Mouse (Mus musculus): Measurements from ENCODE around the gene Tmem131. TPM values are rescaled to one million over a fixed set of nuclear protein-coding genes. Genes with fewer than 3 reads are reported as not detected.

The Tmem131 gene
- polyA plus RNA-seq, 1 experiment, result 12.1 TPM

GRCm38 (mm10) chr1:36806181-36806905, 137.1 kb downstream of the Tmem131 start:
- Histone ChIP-seq H3K36me3 (replicated peaks; ENCODE audit: low read length) (peaks cover 93% of the 10 kb centered on the region), H3K4me1 (peaks cover 19% of the 10 kb centered on the region), H3K27me3 (replicated peaks) (no peaks in the 10 kb centered on the region), H3K9me3 (no peaks in the 10 kb centered on the region), H3K4me3 (replicated peaks) (no peak overlapping the region)
- TF ChIP-seq GATA1 (IDR thresholded peaks at IDR 0.05; ENCODE audit: borderline replicate concordance, low read length), result no peak
- TF ChIP-seq FLI1 (IDR thresholded peaks at IDR 0.05; ENCODE audit: low read length), result no peak

- Histone ChIP-seq H3K4me3 (replicated peaks) (no peak overlapping the region), H3K4me1 (peaks cover 22% of the 10 kb centered on the region), H3K9me3 (no peaks in the 10 kb centered on the region), H3K36me3 (replicated peaks; ENCODE audit: low read length) (peaks cover 92% of the 10 kb centered on the region), H3K27me3 (replicated peaks) (no peaks in the 10 kb centered on the region)
- TF ChIP-seq FLI1 (IDR thresholded peaks at IDR 0.05; ENCODE audit: low read length) (no peak), GATA1 (IDR thresholded peaks at IDR 0.05; ENCODE audit: borderline replicate concordance, low read length) (no peak)
Observed at GRCm38 (mm10) chr1:36804833-36805232, 138.6 kb downstream of the Tmem131 start.

- H3K4me1 ChIP-seq, result peaks cover 22% of the 10 kb centered on the region
- TF ChIP-seq GATA1 (IDR thresholded peaks at IDR 0.05; ENCODE audit: borderline replicate concordance, low read length), result no peak
- TF ChIP-seq FLI1 (IDR thresholded peaks at IDR 0.05; ENCODE audit: low read length), result no peak
- peaks cover 92% of the 10 kb centered on the region for H3K36me3 ChIP-seq (replicated peaks; ENCODE audit: low read length)
- H3K27me3 ChIP-seq (replicated peaks), result no peaks in the 10 kb centered on the region
- H3K4me3 ChIP-seq (replicated peaks), result no peak overlapping the region
- H3K9me3 ChIP-seq, result no peaks in the 10 kb centered on the region
Observed at GRCm38 (mm10) chr1:36804259-36804658, 139.2 kb downstream of the Tmem131 start.

DNA sequence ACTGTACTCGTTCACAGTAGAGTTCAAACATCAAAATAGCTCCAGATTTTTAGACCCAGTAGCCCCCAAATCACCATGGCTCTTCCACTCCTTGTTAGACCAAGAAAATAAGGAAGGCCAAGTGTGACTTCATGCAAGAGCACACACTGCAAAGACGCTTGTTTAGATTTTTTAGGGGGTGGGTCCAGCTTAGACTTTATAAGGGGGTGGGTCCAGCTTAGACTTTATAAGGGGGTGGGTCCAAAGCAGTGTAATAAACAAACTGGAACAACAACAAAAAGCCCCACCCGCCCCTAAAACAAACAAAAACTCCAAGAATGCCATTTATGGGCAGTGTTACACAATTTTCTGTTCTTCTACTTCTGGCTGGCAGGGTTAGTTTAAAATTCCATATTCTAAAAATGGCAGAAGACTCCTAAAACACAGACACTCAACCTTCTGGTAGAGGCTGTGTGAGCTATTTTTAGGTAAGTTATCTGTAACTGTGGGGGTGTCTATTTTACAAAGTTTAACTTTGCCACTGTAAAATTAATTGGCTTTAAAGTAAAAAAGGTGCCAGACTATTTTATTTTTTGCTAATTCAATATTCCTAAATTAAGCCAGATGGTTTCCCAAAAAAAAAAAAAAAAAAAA, 143.0 kb downstream of the Tmem131 start:
- H3K9me3 ChIP-seq, result no peaks in the 10 kb centered on the region
- H3K36me3 ChIP-seq (replicated peaks; ENCODE audit: low read length), result peaks cover 92% of the 10 kb centered on the region
- H3K4me1 ChIP-seq, result peaks cover 3% of the 10 kb centered on the region; the same call in 1 of the 2 replicates
- H3K4me3 ChIP-seq (replicated peaks), result no peak overlapping the region
- no peaks in the 10 kb centered on the region for H3K27me3 ChIP-seq (replicated peaks)
- TF ChIP-seq GATA1 (IDR thresholded peaks at IDR 0.05; ENCODE audit: borderline replicate concordance, low read length), result no peak
- no peak for TF ChIP-seq FLI1 (IDR thresholded peaks at IDR 0.05; ENCODE audit: low read length)

DNA sequence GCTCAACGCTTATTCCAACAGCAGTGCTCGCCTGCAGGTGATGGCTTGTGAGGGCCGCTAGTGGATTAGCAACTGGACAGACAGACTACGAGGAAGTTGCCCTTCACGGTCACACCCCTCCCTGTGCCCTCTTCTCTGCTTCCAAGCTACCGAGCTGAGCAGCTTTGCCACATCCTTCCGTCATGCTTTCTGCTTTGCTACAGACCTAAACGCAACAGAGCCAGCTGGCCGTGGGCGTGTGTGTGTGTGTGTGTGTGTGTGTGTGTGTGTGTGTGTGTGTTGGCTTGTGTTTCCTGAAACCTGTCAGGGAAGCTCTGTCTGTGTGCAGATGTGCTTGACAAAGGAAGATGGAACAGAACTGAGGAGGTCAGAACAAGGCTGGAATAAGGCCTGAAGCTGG, 146.0 kb downstream of the Tmem131 start:
- H3K4me3 ChIP-seq (replicated peaks), result no peak overlapping the region
- TF ChIP-seq GATA1 (IDR thresholded peaks at IDR 0.05; ENCODE audit: borderline replicate concordance, low read length), result no peak
- no peak for TF ChIP-seq FLI1 (IDR thresholded peaks at IDR 0.05; ENCODE audit: low read length)
- H3K36me3 ChIP-seq (replicated peaks; ENCODE audit: low read length), result peaks cover 97% of the 10 kb centered on the region
- no peaks in the 10 kb centered on the region for H3K27me3 ChIP-seq (replicated peaks)
- H3K9me3 ChIP-seq, result no peaks in the 10 kb centered on the region
- H3K4me1 ChIP-seq, result peaks cover 3% of the 10 kb centered on the region; the same call in 1 of the 2 replicates

GRCm38 (mm10) chr1:36796711-36797110, 146.8 kb downstream of the Tmem131 start:
- TF ChIP-seq FLI1 (IDR thresholded peaks at IDR 0.05; ENCODE audit: low read length) (no peak), GATA1 (IDR thresholded peaks at IDR 0.05; ENCODE audit: borderline replicate concordance, low read length) (no peak)
- peaks cover 99% of the 10 kb centered on the region for H3K36me3 ChIP-seq (replicated peaks; ENCODE audit: low read length)
- no peaks in the 10 kb centered on the region for H3K27me3 ChIP-seq (replicated peaks)
- H3K9me3 ChIP-seq, result no peaks in the 10 kb centered on the region
- H3K4me1 ChIP-seq, result peaks cover 3% of the 10 kb centered on the region; the same call in 1 of the 2 replicates
- no peak overlapping the region for H3K4me3 ChIP-seq (replicated peaks)

GRCm38 (mm10) chr1:36789416-36789815, 154.1 kb downstream of the Tmem131 start:
- TF ChIP-seq GATA1 (IDR thresholded peaks at IDR 0.05; ENCODE audit: borderline replicate concordance, low read length) (no peak), FLI1 (IDR thresholded peaks at IDR 0.05; ENCODE audit: low read length) (no peak)
- Histone ChIP-seq H3K4me3 (replicated peaks) (no peak overlapping the region), H3K9me3 (peaks cover 7% of the 10 kb centered on the region), H3K27me3 (replicated peaks) (peaks cover 14% of the 10 kb centered on the region), H3K4me1 (peaks cover 17% of the 10 kb centered on the region), H3K36me3 (replicated peaks; ENCODE audit: low read length) (peaks cover 37% of the 10 kb centered on the region)

GRCm38 (mm10) chr1:36786377-36786776, 157.1 kb downstream of the Tmem131 start:
- H3K4me3 ChIP-seq (replicated peaks), result peak overlapping the region; percentile 1
- H3K9me3 ChIP-seq, result peaks cover 7% of the 10 kb centered on the region
- H3K27me3 ChIP-seq (replicated peaks), result peaks cover 35% of the 10 kb centered on the region
- peaks cover 7% of the 10 kb centered on the region for H3K36me3 ChIP-seq (replicated peaks; ENCODE audit: low read length)
- H3K4me1 ChIP-seq, result peaks cover 17% of the 10 kb centered on the region
- TF ChIP-seq GATA1 (IDR thresholded peaks at IDR 0.05; ENCODE audit: borderline replicate concordance, low read length) (no peak), FLI1 (IDR thresholded peaks at IDR 0.05; ENCODE audit: low read length) (no peak)

DNA sequence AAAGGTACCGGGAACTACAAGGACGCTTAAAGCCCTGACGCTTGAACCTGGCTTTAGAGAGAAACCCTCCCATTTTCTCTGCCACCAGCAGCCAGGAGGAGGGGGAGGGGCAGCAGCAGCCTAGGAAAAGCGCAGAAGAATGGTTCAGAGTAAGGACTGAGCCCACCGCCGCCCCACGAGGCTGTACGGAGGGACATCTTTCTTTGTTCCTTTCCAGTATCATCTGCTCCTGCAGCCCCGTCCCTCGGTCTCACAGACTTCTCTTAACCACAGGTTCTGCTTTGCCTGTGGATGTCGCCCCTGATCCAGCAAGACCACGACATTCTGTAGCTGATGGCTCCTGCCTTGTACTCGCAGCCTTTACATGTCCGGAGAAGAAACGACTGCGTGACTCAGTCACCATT, 158.2 kb downstream of the Tmem131 start:
- H3K4me3 ChIP-seq (replicated peaks), result peak overlapping the region; percentile 91
- H3K9me3 ChIP-seq, result peaks cover 7% of the 10 kb centered on the region
- H3K27me3 ChIP-seq (replicated peaks), result peaks cover 45% of the 10 kb centered on the region
- H3K36me3 ChIP-seq (replicated peaks; ENCODE audit: low read length), result no peaks in the 10 kb centered on the region
- TF ChIP-seq FLI1 (IDR thresholded peaks at IDR 0.05; ENCODE audit: low read length) (no peak), GATA1 (IDR thresholded peaks at IDR 0.05; ENCODE audit: borderline replicate concordance, low read length) (no peak)
- H3K4me1 ChIP-seq, result peaks cover 10% of the 10 kb centered on the region
